In the genomic region with DNA sequence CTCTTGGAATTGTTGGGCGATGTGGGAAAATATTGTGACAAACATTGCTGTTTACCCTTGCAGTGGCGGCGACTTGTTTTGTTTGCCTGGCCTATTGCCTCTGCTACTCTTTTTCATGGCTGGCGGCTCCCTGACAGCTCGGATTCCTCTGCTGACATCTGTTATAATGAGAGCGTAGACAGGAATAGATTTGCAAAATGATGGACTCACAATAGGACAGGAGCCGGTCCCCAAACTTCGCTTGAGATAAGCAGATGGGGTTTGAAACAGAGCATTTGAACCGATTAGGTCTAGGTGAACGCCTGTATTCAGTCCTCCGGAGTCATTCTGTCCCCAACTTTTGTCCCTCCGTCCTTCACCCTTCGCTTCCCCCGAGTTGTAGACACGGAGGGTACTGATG, we compare ENCODE assay signal across 16 mouse cellular contexts. TPM values are rescaled to one million over a fixed set of nuclear protein-coding genes. Genes with fewer than 3 reads are reported as not detected.
DNase-seq lines count a peak whose midpoint lies in the region; ATAC-seq lines count a peak whose summit lies in the region.
"Had no signal": no experiment of that assay in that cellular context is flagged by ENCODE, and none has a peak within 500 bp of the region (broad histone marks: within the 10 kb centered on the region; RNA-seq: fewer than 3 reads in every experiment).

No protein-coding gene starts in this region.

- no peak for ATAC-seq in neural tube, embryonic 12.5 days (ENCODE audit: low FRiP score, low read depth)
- no peak for ATAC-seq in neural tube, embryonic 15.5 days (ENCODE audit: low FRiP score)
- no peak; the same call in none of the 2 replicates for ATAC-seq in hindbrain, embryonic 12.5 days (ENCODE audit: low FRiP score)
- 0 out of 2 replicates have a peak, but pooled peaks have one; percentile 4 for ATAC-seq in midbrain, embryonic 14.5 days (ENCODE audit: low FRiP score, low TSS enrichment)

- H3K36me3 ChIP-seq in neural tube, embryonic 12.5 days = no peaks in the 10 kb centered on the region
- H3K36me3 ChIP-seq in neural tube, embryonic 15.5 days = no peaks in the 10 kb centered on the region
- no peaks in the 10 kb centered on the region for H3K36me3 ChIP-seq in hindbrain, embryonic 12.5 days
- H3K36me3 ChIP-seq in midbrain, embryonic 14.5 days (ENCODE audit: control insufficient read depth, insufficient read depth, low read length) = no peaks in the 10 kb centered on the region
- H3K36me3 ChIP-seq: embryonic facial prominence, embryonic 13.5 days; limb, embryonic 15.5 days had no signal

- no peaks in the 10 kb centered on the region; the same call in 1 of the 2 replicates for H3K27me3 ChIP-seq in neural tube, embryonic 12.5 days (replicated peaks)
- no peaks in the 10 kb centered on the region for H3K27me3 ChIP-seq in neural tube, embryonic 15.5 days (replicated peaks)
- peaks cover 2% of the 10 kb centered on the region for H3K27me3 ChIP-seq in hindbrain, embryonic 12.5 days
- no peaks in the 10 kb centered on the region for H3K27me3 ChIP-seq in midbrain, embryonic 14.5 days (ENCODE audit: control insufficient read depth, insufficient read depth, low read length)
- H3K27me3 ChIP-seq: embryonic facial prominence, embryonic 13.5 days; limb, embryonic 15.5 days had no signal

- no peaks in the 10 kb centered on the region for H3K9me3 ChIP-seq in neural tube, embryonic 12.5 days
- no peaks in the 10 kb centered on the region for H3K9me3 ChIP-seq in neural tube, embryonic 15.5 days (replicated peaks)
- no peaks in the 10 kb centered on the region for H3K9me3 ChIP-seq in hindbrain, embryonic 12.5 days (replicated peaks)
- no peaks in the 10 kb centered on the region for H3K9me3 ChIP-seq in midbrain, embryonic 14.5 days (ENCODE audit: control insufficient read depth, low read length)
- H3K9me3 ChIP-seq: embryonic facial prominence, embryonic 13.5 days; limb, embryonic 15.5 days had no signal

- WGBS in neural tube, embryonic 12.5 days = 32% methylated on average over 15 of the region's 15 CpGs
- WGBS in neural tube, embryonic 15.5 days = 29% methylated on average over 15 of the region's 15 CpGs
- 33% methylated on average over 15 of the region's 15 CpGs for WGBS in hindbrain, embryonic 12.5 days
- 41% methylated on average over 15 of the region's 15 CpGs for WGBS in midbrain, embryonic 14.5 days

- peak overlapping the region; percentile 33 for H3K4me2 ChIP-seq in neural tube, embryonic 12.5 days (replicated peaks)
- no peak overlapping the region for H3K4me2 ChIP-seq in neural tube, embryonic 15.5 days
- H3K4me2 ChIP-seq in hindbrain, embryonic 12.5 days (replicated peaks) = peak overlapping the region; percentile 42
- no peak overlapping the region; the same call in 1 of the 2 replicates for H3K4me2 ChIP-seq in midbrain, embryonic 14.5 days (ENCODE audit: low read length)
- H3K4me2 ChIP-seq: embryonic facial prominence, embryonic 13.5 days; limb, embryonic 15.5 days had no signal

- peak; percentile 34 for DNase-seq in midbrain, embryonic 14.5 days
- DNase-seq in kidney, postnatal 25 days = no peak
- no peak for DNase-seq in thymus, postnatal 10 days (ENCODE audit: low spot score in 2 of 2)
- no peak for DNase-seq in heart, postnatal 25 days (ENCODE audit: low spot score)
- DNase-seq: adrenal gland, postnatal 36 days; kidney, adult 18-20 months; lung, adult 2 months had no signal

- H3K27ac ChIP-seq in neural tube, embryonic 12.5 days = no peak overlapping the region
- H3K27ac ChIP-seq in neural tube, embryonic 15.5 days (replicated peaks) = no peak overlapping the region
- peak overlapping the region; percentile 52; the same call in 1 of the 2 replicates for H3K27ac ChIP-seq in hindbrain, embryonic 12.5 days
- no peak overlapping the region for H3K27ac ChIP-seq in midbrain, embryonic 14.5 days (replicated peaks; ENCODE audit: low read depth, low read length)
- H3K27ac ChIP-seq: embryonic facial prominence, embryonic 13.5 days; limb, embryonic 15.5 days had no signal

- intact Hi-C loops in heart, postnatal 25 days (cut with DNase I) = no loop called here

- peaks cover 14% of the 10 kb centered on the region for H3K4me1 ChIP-seq in neural tube, embryonic 12.5 days
- H3K4me1 ChIP-seq in neural tube, embryonic 15.5 days = peaks cover 13% of the 10 kb centered on the region
- H3K4me1 ChIP-seq in hindbrain, embryonic 12.5 days = peaks cover 28% of the 10 kb centered on the region
- peaks cover 27% of the 10 kb centered on the region for H3K4me1 ChIP-seq in midbrain, embryonic 14.5 days (ENCODE audit: control insufficient read depth, insufficient read depth, low read length)
- H3K4me1 ChIP-seq: limb, embryonic 15.5 days had no signal

- H3K9ac ChIP-seq in neural tube, embryonic 12.5 days = no peak overlapping the region
- H3K9ac ChIP-seq in neural tube, embryonic 15.5 days (replicated peaks) = no peak overlapping the region
- H3K9ac ChIP-seq in hindbrain, embryonic 12.5 days = no peak overlapping the region
- H3K9ac ChIP-seq in midbrain, embryonic 14.5 days (replicated peaks; ENCODE audit: low read length) = no peak overlapping the region
- H3K9ac ChIP-seq: embryonic facial prominence, embryonic 13.5 days; limb, embryonic 15.5 days had no signal

- H3K4me3 ChIP-seq in neural tube, embryonic 12.5 days = no peak overlapping the region
- no peak overlapping the region for H3K4me3 ChIP-seq in neural tube, embryonic 15.5 days (replicated peaks)
- no peak overlapping the region for H3K4me3 ChIP-seq in hindbrain, embryonic 12.5 days
- no peak overlapping the region for H3K4me3 ChIP-seq in midbrain, embryonic 14.5 days (replicated peaks; ENCODE audit: low read depth, low read length)
- H3K4me3 ChIP-seq: embryonic facial prominence, embryonic 13.5 days; limb, embryonic 15.5 days had no signal

RNA-seq across cellular contexts. Expression of gene 1700113H08Rik, which starts 22.0 kb away (rescaled TPM):
- 0.29 and 0.41 TPM in 2 replicates for polyA plus RNA-seq in neural tube, embryonic 12.5 days (2016; fragmentation: Nextera tagmentation; extraction: Ambion mirVana)
- 0.26 and 0.37 TPM in 2 replicates for polyA plus RNA-seq in neural tube, embryonic 15.5 days (2015; fragmentation: Nextera tagmentation; extraction: Ambion mirVana)
- polyA plus RNA-seq in hindbrain, embryonic 12.5 days (2016; fragmentation: Nextera tagmentation; extraction: Ambion mirVana) = 0.25 and 0.30 TPM in 2 replicates
- 0.37 TPM in 1 of 2 replicates, not detected in the other for polyA plus RNA-seq in midbrain, embryonic 14.5 days (2014; fragmentation: Nextera tagmentation; extraction: Ambion mirVana)
- not detected for total RNA-seq in heart, postnatal 25 days (2021)
- total RNA-seq: adrenal gland, postnatal 36 days; granulocyte monocyte progenitor cell, adult 5-6 weeks; left cerebral cortex, postnatal 10 days; MEL had no signal
- polyA plus RNA-seq: embryonic facial prominence, embryonic 13.5 days; large intestine, adult 2 months; limb, embryonic 15.5 days; lung, adult 2 months had no signal

RNA-seq across cellular contexts. Expression of gene Stab2, which starts 28.0 kb away (rescaled TPM):
- polyA plus RNA-seq in neural tube, embryonic 12.5 days (2016; fragmentation: Nextera tagmentation; extraction: Ambion mirVana) = 0.18 and 0.20 TPM in 2 replicates
- polyA plus RNA-seq in neural tube, embryonic 15.5 days (2015; fragmentation: Nextera tagmentation; extraction: Ambion mirVana) = 0.09 and 0.33 TPM in 2 replicates
- 0.14 and 0.36 TPM in 2 replicates for polyA plus RNA-seq in hindbrain, embryonic 12.5 days (2016; fragmentation: Nextera tagmentation; extraction: Ambion mirVana)
- polyA plus RNA-seq in midbrain, embryonic 14.5 days (2014; fragmentation: Nextera tagmentation; extraction: Ambion mirVana) = 0.07 TPM in 2 replicates
- total RNA-seq in heart, postnatal 25 days (2021) = under 1 TPM; 0.08 to 0.20 TPM
- total RNA-seq: granulocyte monocyte progenitor cell, adult 5-6 weeks had no signal

Comparison
In these comparisons a context has a peak if more than half of its experiments do, and no peak if none do; other contexts are left out.
1. H3K4me2 ChIP-seq: peak in neural tube, embryonic 12.5 days (single experiment) and hindbrain, embryonic 12.5 days (single experiment); none in neural tube, embryonic 15.5 days (single experiment) and midbrain, embryonic 14.5 days (single experiment).